Mouse (Mus musculus) heart, embryonic 15.5 days (tissue): Measurements from ENCODE around the gene Gm19410. TPM values are rescaled to one million over a fixed set of nuclear protein-coding genes. Genes with fewer than 3 reads are reported as not detected.

Experiments
- ATAC-seq: fragments of 200-750 bp; cut with Nextera tagmentation; replicated peaks from 2 replicates; pipeline ENCODE4 v1.8.0; 2017; ENCODE audit warnings: low read depth, moderate TSS enrichment; ENCODE audit not compliant: insufficient number of reproducible peaks, insufficient read depth, low FRiP score
- H3K27ac ChIP-seq: fragments of 300-500 bp; sonication (generic); 2 replicates; pipeline ENCODE4 v1.5.1; 2015; ENCODE audit warnings: mild to moderate bottlenecking, inconsistent platforms
- H3K27me3 ChIP-seq: fragments of 300-500 bp; sonication (generic); 2 replicates; pipeline ENCODE4 v1.6.1; 2015; ENCODE audit warnings: inconsistent platforms
- H3K36me3 ChIP-seq: fragments of 300-500 bp; sonication (generic); 2 replicates; pipeline ENCODE4 v1.6.1; 2015; ENCODE audit warnings: mild to moderate bottlenecking, inconsistent platforms
- H3K4me1 ChIP-seq: fragments of 300-500 bp; sonication (generic); replicated peaks from 2 replicates; pipeline ENCODE4 v1.6.1; 2015; ENCODE audit warnings: inconsistent platforms
- H3K4me2 ChIP-seq: fragments of 300-500 bp; sonication (generic); 2 replicates; pipeline ENCODE4 v1.6.1; 2015; ENCODE audit warnings: inconsistent platforms, mild to moderate bottlenecking, moderate library complexity
- H3K4me3 ChIP-seq: fragments of 300-500 bp; sonication (generic); 2 replicates; pipeline ENCODE4 v1.5.1; 2015; ENCODE audit warnings: mild to moderate bottlenecking, inconsistent platforms
- H3K9ac ChIP-seq: fragments of 300-500 bp; sonication (generic); 2 replicates; pipeline ENCODE4 v1.6.1; 2015; ENCODE audit warnings: mild to moderate bottlenecking, inconsistent platforms
- H3K9me3 ChIP-seq: fragments of 300-500 bp; sonication (generic); replicated peaks from 2 replicates; pipeline ENCODE4 v1.6.1; 2016; ENCODE audit warnings: inconsistent platforms
- WGBS: fragments of 180-500 bp; shearing (Covaris S2); methylation state at CpG from one replicate; pipeline ENCODE4 v1.1.7; 2015; ENCODE audit warnings: mixed read lengths; 5-methylcytosine and 5-hydroxymethylcytosine counted together
- microRNA-seq: library from miRNA; unstranded; fragments of <30 nt; microRNA quantifications from one replicate; pipeline ENCODE4, GENCODE M21; 2016
- polyA plus RNA-seq: library from polyadenylated mRNA; unstranded; fragments of >200 nt; fragmentation: Nextera tagmentation; extraction: Ambion mirVana; gene quantifications from 2 replicates; pipeline ENCODE4 v1.2.1, GENCODE M21; 2015

Gm19410 gene
- 0.06 and 0.11 TPM in 2 replicates for polyA plus RNA-seq

GRCm38 (mm10) chr8:35765499-35766193, at the start of gene Gm19410:
Gm19410 (plus strand) TSS chr8:35765790.
- H3K4me1 ChIP-seq = peaks cover 12% of the 10 kb centered on the region
- H3K4me3 ChIP-seq = peak within 1 kb of the TSS; percentile 49
- WGBS = under 1% methylated on average over 35 of the region's 35 CpGs
- peak within 1 kb of the TSS; percentile 92 for H3K4me2 ChIP-seq
- no peak for ATAC-seq
- no peaks in the 10 kb centered on the region for H3K9me3 ChIP-seq
- no peaks in the 10 kb centered on the region for H3K36me3 ChIP-seq
- no peak within 1 kb of the TSS for H3K27ac ChIP-seq
- H3K27me3 ChIP-seq = peaks cover 28% of the 10 kb centered on the region
- peak within 1 kb of the TSS; percentile 41 for H3K9ac ChIP-seq

- H3K4me1 ChIP-seq = no peaks in the 10 kb centered on the region
- no peak for ATAC-seq
- H3K9ac ChIP-seq = no peak overlapping the region
- H3K27ac ChIP-seq = no peak overlapping the region
- H3K4me2 ChIP-seq = no peak overlapping the region
- WGBS = 56% methylated on average over 3 of the region's 3 CpGs
- no peaks in the 10 kb centered on the region for H3K36me3 ChIP-seq
- no peak overlapping the region for H3K4me3 ChIP-seq
- H3K9me3 ChIP-seq = no peaks in the 10 kb centered on the region
- H3K27me3 ChIP-seq = no peaks in the 10 kb centered on the region
Observed at GRCm38 (mm10) chr8:35730776-35731175, 34.8 kb upstream of the Gm19410 start.

- no peak overlapping the region for H3K27ac ChIP-seq
- H3K4me3 ChIP-seq = no peak overlapping the region
- no peaks in the 10 kb centered on the region for H3K4me1 ChIP-seq
- H3K4me2 ChIP-seq = no peak overlapping the region
- WGBS = 70% methylated on average over 3 of the region's 3 CpGs
- no peak for ATAC-seq
- H3K36me3 ChIP-seq = no peaks in the 10 kb centered on the region
- H3K9me3 ChIP-seq = no peaks in the 10 kb centered on the region
- H3K9ac ChIP-seq = no peak overlapping the region
- H3K27me3 ChIP-seq = no peaks in the 10 kb centered on the region
Observed at GRCm38 (mm10) chr8:35735438-35735837, 30.2 kb upstream of the Gm19410 start.

GRCm38 (mm10) chr8:35756202-35756601, 9.4 kb upstream of the Gm19410 start:
- Histone ChIP-seq H3K36me3 (no peaks in the 10 kb centered on the region), H3K4me3 (no peak overlapping the region), H3K27me3 (no peaks in the 10 kb centered on the region), H3K4me1 (no peaks in the 10 kb centered on the region), H3K4me2 (no peak overlapping the region), H3K9me3 (no peaks in the 10 kb centered on the region), H3K9ac (no peak overlapping the region), H3K27ac (no peak overlapping the region)
- 83% methylated on average over 5 of the region's 5 CpGs for WGBS
- no peak for ATAC-seq

GRCm38 (mm10) chr8:35765020-35765419, 570 bp upstream of the Gm19410 start:
- 6% methylated on average over 9 of the region's 9 CpGs for WGBS

GRCm38 (mm10) chr8:35773508-35773907, 7.9 kb downstream of the Gm19410 start:
- Histone ChIP-seq H3K27me3 (no peaks in the 10 kb centered on the region; the same call in 1 of the 2 replicates), H3K4me1 (no peaks in the 10 kb centered on the region), H3K4me3 (no peak overlapping the region), H3K4me2 (no peak overlapping the region), H3K27ac (no peak overlapping the region), H3K9me3 (no peaks in the 10 kb centered on the region), H3K9ac (no peak overlapping the region), H3K36me3 (no peaks in the 10 kb centered on the region)
- 44% methylated on average over 7 of the region's 7 CpGs for WGBS
- ATAC-seq = no peak

More at GRCm38 (mm10) chr8:35765020-35765419, 570 bp upstream of the Gm19410 start:
- Histone ChIP-seq H3K4me2 (peak overlapping the region; percentile 92), H3K9ac (peak overlapping the region; percentile 41; the same call in 1 of the 2 replicates), H3K27me3 (peaks cover 28% of the 10 kb centered on the region), H3K4me3 (peak overlapping the region; percentile 49), H3K4me1 (peaks cover 12% of the 10 kb centered on the region), H3K36me3 (no peaks in the 10 kb centered on the region), H3K9me3 (no peaks in the 10 kb centered on the region), H3K27ac (no peak overlapping the region)
- no peak for ATAC-seq

Small RNAs within 50 kb of the gene (microRNA-seq; reads per million reads assigned to microRNA genes)
- gene Gm44474 = not detected
